In genomic region chr4:135850411-135851095, GRCm38 (mm10) we compare ENCODE assay signal across 7 mouse cellular contexts. TPM values are rescaled to one million over a fixed set of nuclear protein-coding genes. Genes with fewer than 3 reads are reported as not detected.
DNase-seq lines count a peak whose midpoint lies in the region; ATAC-seq lines count a peak whose summit lies in the region.

No protein-coding gene starts in this region.

- peaks cover 24% of the 10 kb centered on the region for H3K4me1 ChIP-seq in lung, embryonic 15.5 days
- peaks cover 27% of the 10 kb centered on the region for H3K4me1 ChIP-seq in midbrain, embryonic 15.5 days

- ATAC-seq in lung, embryonic 15.5 days (ENCODE audit: borderline replicate concordance, extremely low read depth, low FRiP score, low TSS enrichment), result no peak
- peak; percentile 70 for ATAC-seq in erythroid progenitor cell, adult 5-6 weeks (replicated peaks; ENCODE audit: low FRiP score, poor library complexity, severe bottlenecking)
- peak; percentile 40; the same call in 1 of the 2 replicates for ATAC-seq in midbrain, embryonic 15.5 days (replicated peaks)

- H3K36me3 ChIP-seq in lung, embryonic 15.5 days, result no peaks in the 10 kb centered on the region
- no peaks in the 10 kb centered on the region for H3K36me3 ChIP-seq in midbrain, embryonic 15.5 days (replicated peaks)

- no peak overlapping the region for H3K4me3 ChIP-seq in lung, embryonic 15.5 days
- no peak overlapping the region for H3K4me3 ChIP-seq in midbrain, embryonic 15.5 days

- no peak for DNase-seq in lung, adult 18-20 months
- DNase-seq in layer of hippocampus, adult 9-11 months, result peak; percentile 87
- DNase-seq in B cell, adult 2 months, result no peak
- DNase-seq in adrenal gland, adult 18-20 months (ENCODE audit: low spot score in 2 of 2), result no peak

- no peak overlapping the region for H3K9ac ChIP-seq in lung, embryonic 15.5 days
- no peak overlapping the region; the same call in 1 of the 2 replicates for H3K9ac ChIP-seq in midbrain, embryonic 15.5 days

- 0 out of 2 replicates have a peak overlapping the region, but pooled peaks have one; percentile 9 for H3K4me2 ChIP-seq in lung, embryonic 15.5 days
- H3K4me2 ChIP-seq in midbrain, embryonic 15.5 days, result peak overlapping the region; percentile 35

- H3K9me3 ChIP-seq in lung, embryonic 15.5 days, result no peaks in the 10 kb centered on the region
- H3K9me3 ChIP-seq in midbrain, embryonic 15.5 days, result no peaks in the 10 kb centered on the region

- WGBS in lung, embryonic 15.5 days, result 34% methylated on average over 13 of the region's 13 CpGs
- 24% methylated on average over 13 of the region's 13 CpGs for WGBS in midbrain, embryonic 15.5 days

- 0 out of 2 replicates have a peak overlapping the region, but pooled peaks have one; percentile 11 for H3K27ac ChIP-seq in lung, embryonic 15.5 days
- peak overlapping the region; percentile 60 for H3K27ac ChIP-seq in midbrain, embryonic 15.5 days

- H3K27me3 ChIP-seq in lung, embryonic 15.5 days, result no peaks in the 10 kb centered on the region
- H3K27me3 ChIP-seq in midbrain, embryonic 15.5 days (replicated peaks), result no peaks in the 10 kb centered on the region

RNA-seq across cellular contexts. Expression of gene Srsf10, which starts 5.0 kb away (rescaled TPM):
- 265 and 267 TPM in 2 replicates for polyA plus RNA-seq in lung, embryonic 15.5 days (2015; fragmentation: Nextera tagmentation; extraction: Ambion mirVana)
- total RNA-seq in erythroid progenitor cell, adult 5-6 weeks (2015; ENCODE audit: low replicate concordance), result 410 and 552 TPM in 2 replicates
- 431 and 814 TPM in 2 replicates for total RNA-seq in erythroid progenitor cell, adult 5-6 weeks (2017; ENCODE audit: low replicate concordance)
- polyA plus RNA-seq in midbrain, embryonic 15.5 days (2015; fragmentation: Nextera tagmentation; extraction: Ambion mirVana), result 183 and 190 TPM in 2 replicates
- total RNA-seq in adrenal gland, adult 18-20 months (2021), result 100 to 1,000 TPM in 1 of 2 experiments, 10 to 100 TPM in 1; 95.5 to 115 TPM

RNA-seq across cellular contexts. Expression of gene Pnrc2, which starts 23.1 kb away (rescaled TPM):
- 210 and 220 TPM in 2 replicates for polyA plus RNA-seq in lung, embryonic 15.5 days (2015; fragmentation: Nextera tagmentation; extraction: Ambion mirVana)
- total RNA-seq in erythroid progenitor cell, adult 5-6 weeks (2015; ENCODE audit: low replicate concordance), result 245 and 298 TPM in 2 replicates
- 215 and 282 TPM in 2 replicates for total RNA-seq in erythroid progenitor cell, adult 5-6 weeks (2017; ENCODE audit: low replicate concordance)
- 92.1 and 96.0 TPM in 2 replicates for polyA plus RNA-seq in midbrain, embryonic 15.5 days (2015; fragmentation: Nextera tagmentation; extraction: Ambion mirVana)
- total RNA-seq in adrenal gland, adult 18-20 months (2021), result 100 to 1,000 TPM in 1 of 2 experiments, 10 to 100 TPM in 1; 89.4 to 111 TPM

RNA-seq across cellular contexts. Expression of gene Cnr2, which starts 44.6 kb away (rescaled TPM):
- polyA plus RNA-seq in lung, embryonic 15.5 days (2015; fragmentation: Nextera tagmentation; extraction: Ambion mirVana), result 0.80 and 0.82 TPM in 2 replicates
- 4.3 and 5.0 TPM in 2 replicates for total RNA-seq in erythroid progenitor cell, adult 5-6 weeks (2015; ENCODE audit: low replicate concordance)
- 1.7 and 3.4 TPM in 2 replicates for total RNA-seq in erythroid progenitor cell, adult 5-6 weeks (2017; ENCODE audit: low replicate concordance)
- polyA plus RNA-seq in midbrain, embryonic 15.5 days (2015; fragmentation: Nextera tagmentation; extraction: Ambion mirVana), result 0.19 TPM in 1 of 2 replicates, not detected in the other
- 1 to 10 TPM in 1 of 2 experiments, under 1 TPM in 1; 0.93 to 1.8 TPM for total RNA-seq in adrenal gland, adult 18-20 months (2021)
